Mouse (Mus musculus): ENCODE results near the gene Atp6v0d1.
A peak's percentile ranks its signal among the peaks of the same experiment; 100 is the strongest.

Atp6v0d1 gene

GRCm38 (mm10) chr8:105536546-105536945 lies 29.3 kb downstream of the Atp6v0d1 start:
- DNase-seq, result no peak

- DNase-seq, result peak; percentile 75 to 77
Measured at GRCm38 (mm10) chr8:105533892-105534329, 31.9 kb downstream of the Atp6v0d1 start.

GRCm38 (mm10) chr8:105533439-105533838 lies 32.4 kb downstream of the Atp6v0d1 start:
- no peak for DNase-seq

DNA sequence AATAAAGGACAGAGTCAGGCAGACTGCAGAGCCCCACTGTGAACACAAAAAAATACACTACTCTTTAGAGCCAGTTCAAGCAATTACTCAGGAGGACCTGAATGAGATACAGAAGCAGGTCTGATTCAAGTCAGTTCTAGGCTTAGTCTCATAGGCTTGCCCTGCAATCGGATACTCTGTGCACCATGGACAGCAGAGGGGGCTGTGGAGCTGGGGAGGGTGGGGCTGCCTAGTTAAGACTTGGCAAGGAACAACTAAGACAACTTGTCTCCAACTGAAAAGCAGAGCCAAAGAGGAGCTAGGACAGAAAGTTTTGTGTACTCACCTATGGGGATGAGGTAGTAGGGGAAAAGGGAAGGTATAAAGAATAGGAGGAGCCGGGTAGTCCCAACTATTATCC lies 34.1 kb downstream of the Atp6v0d1 start:
- DNase-seq, result peak in 1 of 2 experiments; percentile 47

- no peak for DNase-seq
Measured at GRCm38 (mm10) chr8:105529271-105529670, 36.6 kb downstream of the Atp6v0d1 start.

DNA sequence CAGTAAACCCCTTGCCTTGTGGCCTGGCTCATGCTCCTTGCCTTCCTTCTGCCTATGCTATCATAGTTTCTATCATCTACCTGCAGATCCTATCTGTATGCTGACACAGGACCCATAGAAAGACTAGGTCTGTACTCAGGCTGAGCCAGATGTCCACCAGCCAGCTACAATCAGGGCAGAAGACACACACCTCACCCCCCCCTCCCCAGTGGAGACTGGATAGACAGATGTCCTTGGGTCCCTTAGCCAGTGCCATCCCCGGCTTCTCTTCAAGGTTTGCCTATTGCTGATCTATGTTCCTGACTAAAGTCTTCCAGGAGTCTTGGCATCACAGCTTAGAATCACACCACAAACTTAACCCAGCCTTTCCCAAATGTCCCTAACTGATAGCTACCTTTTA lies 37.6 kb downstream of the Atp6v0d1 start:
- DNase-seq, result no peak

DNA sequence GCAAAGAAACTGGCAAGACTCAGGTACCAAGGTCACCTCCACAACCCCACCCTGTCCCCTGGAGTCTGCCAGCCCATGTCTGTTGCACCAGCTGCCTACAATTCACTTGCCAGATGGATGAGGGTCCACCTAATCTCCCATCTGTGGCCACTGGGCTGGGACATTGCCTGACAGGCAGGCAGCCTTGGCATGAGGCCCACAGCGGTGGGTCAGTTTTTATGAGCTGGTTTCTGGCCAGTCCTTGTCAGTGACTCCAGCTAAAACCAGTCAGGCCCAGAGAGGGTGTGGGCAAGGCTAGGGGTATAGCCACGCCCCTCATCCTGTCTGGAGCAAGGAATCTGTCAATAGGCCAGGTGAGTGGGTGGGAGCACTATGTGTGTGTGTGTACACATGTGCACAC lies 38.7 kb downstream of the Atp6v0d1 start:
- peak in 1 of 2 experiments; percentile 20 for DNase-seq

- no peak for DNase-seq
Measured at GRCm38 (mm10) chr8:105522890-105523289, 43.0 kb downstream of the Atp6v0d1 start.

GRCm38 (mm10) chr8:105521995-105522769 lies 43.7 kb downstream of the Atp6v0d1 start:
- DNase-seq, result no peak

DNA sequence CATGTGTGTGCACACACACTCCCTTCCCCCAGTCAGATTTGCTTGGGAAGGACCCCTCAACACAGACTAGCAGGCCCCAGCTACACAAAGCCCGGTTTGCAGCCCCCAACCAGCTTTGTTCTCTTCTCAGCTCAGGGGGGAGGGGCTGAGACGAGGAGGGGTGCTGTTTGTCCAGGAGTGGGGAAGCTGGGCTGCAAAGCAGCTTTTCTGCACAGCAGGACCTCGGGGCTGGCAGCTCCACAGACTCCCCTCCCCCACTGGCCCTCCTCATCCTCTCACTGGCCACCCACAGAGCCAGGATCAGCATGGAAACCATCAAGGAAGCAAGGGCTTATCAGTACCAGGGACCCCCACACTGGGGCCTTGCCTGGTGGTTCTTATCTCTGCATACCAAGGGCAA lies 44.8 kb downstream of the Atp6v0d1 start:
- no peak for DNase-seq

DNA sequence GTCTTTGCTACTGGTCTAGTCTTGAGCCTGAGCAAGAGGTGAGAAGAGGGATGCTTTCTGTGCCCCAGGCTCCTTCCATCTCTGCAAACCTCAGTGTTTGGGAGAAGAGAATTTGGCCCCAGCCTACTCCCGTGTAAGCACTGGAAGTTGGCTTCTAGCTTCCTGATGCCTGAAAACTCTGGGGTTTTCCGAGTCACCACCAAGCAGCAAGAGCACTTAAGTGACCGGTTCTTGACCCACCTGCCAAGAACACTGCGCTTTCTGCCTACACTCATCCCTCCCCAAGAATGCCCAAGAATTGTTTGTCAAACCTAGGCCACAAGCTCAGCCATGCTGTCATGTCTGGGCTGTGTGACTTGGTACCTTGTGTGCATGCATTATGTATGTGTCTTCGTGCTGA lies 45.3 kb downstream of the Atp6v0d1 start:
- DNase-seq, result no peak

GRCm38 (mm10) chr8:105519591-105519990 lies 46.3 kb downstream of the Atp6v0d1 start:
- DNase-seq, result no peak

DNA sequence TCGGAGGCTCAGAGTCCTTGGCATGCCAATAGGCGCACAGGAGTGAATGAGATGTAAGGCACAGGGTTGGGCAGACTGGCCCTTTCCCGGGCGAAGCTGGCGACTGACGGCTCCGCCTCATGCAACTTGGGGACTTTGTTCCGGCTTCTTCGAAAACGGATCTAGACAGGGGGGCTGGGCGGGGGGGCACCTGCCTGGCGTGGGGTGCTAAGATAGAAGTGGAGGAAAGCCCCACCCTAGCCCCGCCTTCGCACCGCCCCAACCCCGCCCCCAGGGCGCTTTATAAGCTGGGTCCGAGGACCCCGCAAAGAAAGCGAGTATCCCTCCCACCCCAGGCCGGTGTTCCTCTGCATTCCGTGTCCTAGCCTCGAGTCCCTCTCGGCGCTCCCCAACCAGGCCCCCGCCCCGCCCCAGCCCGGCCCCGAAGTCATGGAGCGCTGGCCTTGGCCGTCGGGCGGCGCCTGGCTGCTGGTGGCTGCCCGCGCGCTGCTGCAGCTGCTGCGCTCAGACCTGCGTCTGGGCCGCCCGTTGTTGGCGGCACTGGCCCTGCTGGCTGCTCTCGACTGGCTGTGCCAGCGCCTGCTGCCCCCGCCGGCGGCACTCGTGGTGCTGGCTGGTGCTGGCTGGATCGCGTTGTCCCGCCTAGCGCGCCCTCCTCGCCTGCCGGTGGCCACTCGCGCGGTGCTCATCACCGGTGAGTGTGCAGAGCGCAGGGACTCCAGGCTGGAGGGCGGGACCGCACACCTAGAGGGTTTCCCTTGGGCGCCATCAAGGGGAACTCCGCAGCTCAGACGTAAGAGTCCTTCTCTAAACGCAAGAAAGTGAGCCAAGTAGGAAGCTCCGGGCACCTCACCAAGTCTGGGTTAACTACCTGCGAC lies 47.2 kb downstream of the Atp6v0d1 start, which contains the start of gene Hsd11b2:
TSS of gene Hsd11b2 (plus strand) at position 320 of the 878 bp plus-strand sequence.
- DNase-seq, result peak; percentile 25 to 30

DNA sequence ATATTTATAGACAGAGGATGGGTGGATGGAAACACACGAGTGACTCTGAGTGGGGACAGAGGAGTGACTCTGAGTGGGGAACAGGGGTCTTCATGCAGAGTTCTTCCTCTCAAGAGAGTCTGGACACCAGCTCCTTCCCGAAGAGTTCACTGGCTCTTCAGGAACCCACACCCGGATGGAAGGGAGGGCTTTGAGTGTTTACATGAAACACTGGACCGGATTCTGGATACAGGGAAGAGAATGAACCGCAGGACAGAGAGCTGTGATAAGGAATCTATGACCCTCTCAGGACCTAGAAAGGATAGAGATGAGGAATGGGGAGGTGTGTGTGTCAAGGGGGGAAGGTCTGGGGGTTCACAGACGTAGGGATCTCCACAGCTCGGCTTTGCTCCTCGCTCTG lies 48.5 kb downstream of the Atp6v0d1 start:
- DNase-seq, result no peak

GRCm38 (mm10) chr8:105516018-105516645 lies 49.7 kb downstream of the Atp6v0d1 start:
- peak; percentile 80 to 85 for DNase-seq

GRCm38 (mm10) chr8:105514656-105515055 lies 51.2 kb downstream of the Atp6v0d1 start:
- no peak for DNase-seq

GRCm38 (mm10) chr8:105514194-105514593 lies 51.7 kb downstream of the Atp6v0d1 start:
- DNase-seq, result no peak

- no peak for DNase-seq
Measured at GRCm38 (mm10) chr8:105509997-105510735, 55.7 kb downstream of the Atp6v0d1 start.

- no peak for DNase-seq
Measured at GRCm38 (mm10) chr8:105508758-105509157, 57.1 kb downstream of the Atp6v0d1 start.

DNA sequence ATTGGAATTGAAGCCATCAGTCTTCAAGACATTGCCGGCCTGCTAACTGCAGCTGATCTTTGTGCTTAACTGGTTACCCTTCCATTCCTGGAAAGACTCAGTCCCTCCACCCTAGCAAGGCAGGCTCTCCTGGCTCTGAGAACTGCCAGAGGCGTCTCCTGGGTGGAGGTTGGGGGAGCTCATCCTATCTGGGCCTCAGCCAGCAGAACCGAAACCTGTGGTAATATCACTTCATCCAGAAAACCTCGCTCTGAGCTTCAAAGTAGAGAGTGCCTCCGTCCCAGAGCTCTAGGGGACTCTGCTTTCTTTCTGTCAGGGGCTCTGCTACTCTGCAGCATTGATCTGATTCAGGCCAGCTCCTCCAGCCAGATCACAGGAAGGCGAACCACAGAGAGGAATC lies 58.9 kb downstream of the Atp6v0d1 start:
- no peak for DNase-seq

DNA sequence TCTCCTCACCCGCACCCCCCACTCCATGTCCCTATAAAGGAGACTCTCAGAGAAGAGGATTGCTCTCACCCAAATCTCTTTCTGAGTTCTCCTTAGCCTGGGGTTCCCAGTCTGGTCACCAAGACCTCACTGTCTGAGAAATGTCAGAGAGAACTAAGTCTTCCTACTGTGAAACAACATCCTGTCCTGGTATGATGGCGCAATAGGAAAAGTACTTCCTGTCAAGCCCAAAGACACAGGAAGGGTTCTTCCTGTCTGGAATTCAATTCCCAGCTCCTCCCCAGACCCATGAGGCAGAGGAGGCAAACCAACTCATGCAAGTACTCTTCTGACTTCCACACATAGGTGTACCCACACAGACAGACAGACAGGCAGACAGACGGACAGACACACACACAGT lies 61.2 kb downstream of the Atp6v0d1 start:
- DNase-seq, result no peak

DNA sequence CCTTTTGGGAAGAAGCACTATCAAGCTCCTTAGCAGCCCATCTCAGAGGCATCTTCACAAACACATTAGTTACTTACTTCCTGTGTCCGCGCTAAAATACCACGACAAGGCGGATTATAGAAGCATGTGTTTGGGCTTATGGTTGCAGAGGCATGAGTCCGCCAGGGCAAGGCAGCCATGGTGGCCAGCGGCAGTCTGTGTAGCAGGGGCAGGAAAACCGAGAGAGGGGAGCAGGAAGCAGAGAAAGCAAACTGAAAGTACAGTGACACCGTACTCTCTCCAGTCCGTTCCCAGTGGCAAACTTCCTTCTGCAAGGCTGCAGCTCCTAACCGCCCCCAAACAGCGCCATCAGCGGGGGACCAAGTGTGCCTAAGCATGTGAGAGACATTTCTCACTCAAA lies 66.1 kb downstream of the Atp6v0d1 start:
- DNase-seq, result no peak

All from cerebellum, postnatal 36 days (tissue).